Mouse (Mus musculus): Measurements from ENCODE around the gene Pcbp2.

DNA sequence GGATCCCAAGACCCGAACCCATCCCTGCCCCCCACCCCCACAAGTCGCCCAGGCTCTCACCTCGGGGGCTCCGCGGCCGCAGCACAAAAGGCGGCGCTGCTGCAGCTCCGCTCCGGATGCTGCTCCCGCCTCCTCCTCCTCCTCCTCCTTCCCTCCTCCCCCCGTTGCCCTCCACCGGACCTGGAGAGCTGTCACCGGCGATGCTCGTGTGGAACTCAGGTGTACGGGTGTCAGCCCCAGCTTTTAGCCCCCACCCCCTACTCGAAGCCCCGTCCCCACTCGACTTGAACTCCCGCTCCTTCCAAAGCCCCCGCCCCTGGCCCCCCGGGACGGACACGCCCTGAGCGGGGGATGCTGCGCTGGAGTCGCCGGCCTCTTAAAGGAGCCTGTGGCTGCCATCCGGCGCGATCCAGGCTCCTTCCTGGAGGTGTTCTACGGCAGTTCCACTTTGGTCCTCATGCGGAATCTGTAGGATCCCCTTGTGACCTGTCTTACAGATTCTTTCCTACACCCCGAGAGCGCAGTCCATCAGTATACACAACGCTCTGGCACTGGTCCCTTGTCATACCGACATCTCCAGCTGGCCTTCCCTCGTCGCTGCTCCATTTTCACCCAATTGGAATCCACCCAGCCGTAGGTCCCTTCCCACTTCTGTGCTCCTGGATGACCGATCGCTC is 46.5 kb downstream of the Pcbp2 start, which contains the start of gene Map3k12:
- TF ChIP-seq POLR2A (IDR thresholded peaks at IDR 0.05; ENCODE audit: borderline replicate concordance, insufficient read depth, low read length) (peak; percentile 47), CTCF (IDR thresholded peaks at IDR 0.05; ENCODE audit: borderline replicate concordance, insufficient read depth, low read depth, low read length) (no peak)
